Mouse (Mus musculus) ES-Bruce4 (cell line): ENCODE measurements around the gene Dnajc6. TPM values are rescaled to one million over a fixed set of nuclear protein-coding genes. Genes with fewer than 3 reads are reported as not detected.

ENCODE experiments used
- H3K27ac ChIP-seq: 2 replicates; pipeline ENCODE4 v1.5.1; 2012; ENCODE audit warnings: low read length, inconsistent platforms; ENCODE audit not compliant: insufficient read depth
- H3K27me3 ChIP-seq: 2 replicates; pipeline ENCODE4 v1.6.1; 2012; ENCODE audit warnings: mild to moderate bottlenecking, low read length, inconsistent platforms; ENCODE audit not compliant: control insufficient read depth, poor library complexity, insufficient read depth, severe bottlenecking
- H3K36me3 ChIP-seq: 2 replicates; pipeline ENCODE4 v1.6.1; 2012; ENCODE audit warnings: inconsistent platforms, mild to moderate bottlenecking, low read length, moderate library complexity; ENCODE audit not compliant: control insufficient read depth, poor library complexity, insufficient read depth, severe bottlenecking
- H3K4me1 ChIP-seq: one replicate; pipeline ENCODE4 v1.8.1; 2011; ENCODE audit warnings: low read length; ENCODE audit not compliant: control insufficient read depth, insufficient read depth
- H3K4me3 ChIP-seq: 2 replicates; pipeline ENCODE4 v1.5.1; 2011; ENCODE audit warnings: low read depth, mild to moderate bottlenecking, low read length
- H3K9ac ChIP-seq: 2 replicates; pipeline ENCODE4 v1.6.1; 2012; ENCODE audit warnings: low read depth, mild to moderate bottlenecking, inconsistent platforms; ENCODE audit not compliant: poor library complexity, severe bottlenecking
- H3K9me3 ChIP-seq: replicated peaks from 2 replicates; pipeline ENCODE4 v1.6.1; 2012; ENCODE audit warnings: mild to moderate bottlenecking, low read length, inconsistent platforms; ENCODE audit not compliant: control insufficient read depth, poor library complexity, insufficient read depth, severe bottlenecking
- CTCF ChIP-seq: IDR thresholded peaks from one replicate; pipeline ENCODE4 v1.8.1; 2011; ENCODE audit warnings: low read depth, low read length
- EP300 ChIP-seq: IDR thresholded peaks from 2 replicates; pipeline ENCODE4 v1.6.1; 2011; ENCODE audit warnings: low read depth, low read length; ENCODE audit not compliant: insufficient read depth
- POLR2A ChIP-seq: IDR thresholded peaks from one replicate; pipeline ENCODE4 v1.8.1; 2011; ENCODE audit warnings: low read length; ENCODE audit not compliant: insufficient read depth
- polyA plus RNA-seq: library from polyadenylated mRNA; stranded (reverse); fragments of >200 nt; gene quantifications from 2 replicates; pipeline ENCODE4 v1.2.4, GENCODE M21; 2011; ENCODE audit warnings: low read depth; ENCODE audit not compliant: missing spikeins, insufficient read depth, insufficient read length

Gene Dnajc6
- polyA plus RNA-seq, 1 experiment = 15.5 TPM

GRCm38 (mm10) chr4:101457176-101457575 lies 39.3 kb upstream of the Dnajc6 start:
- Histone ChIP-seq H3K9ac (no peak overlapping the region), H3K9me3 (no peaks in the 10 kb centered on the region), H3K4me3 (no peak overlapping the region), H3K27ac (no peak overlapping the region), H3K27me3 (no peaks in the 10 kb centered on the region), H3K36me3 (peaks cover 3% of the 10 kb centered on the region; the same call in 1 of the 2 replicates), H3K4me1 (no peaks in the 10 kb centered on the region)
- TF ChIP-seq POLR2A (no peak), EP300 (no peak), CTCF (no peak)

- H3K4me1 ChIP-seq = no peaks in the 10 kb centered on the region
- no peak overlapping the region for H3K9ac ChIP-seq
- H3K4me3 ChIP-seq = no peak overlapping the region
- H3K36me3 ChIP-seq = peaks cover 13% of the 10 kb centered on the region
- no peaks in the 10 kb centered on the region for H3K27me3 ChIP-seq
- TF ChIP-seq CTCF (peak; percentile 51), EP300 (no peak)
- no peak overlapping the region for H3K27ac ChIP-seq
- H3K9me3 ChIP-seq = no peaks in the 10 kb centered on the region
These were observed 38.1 kb upstream of the Dnajc6 start for GRCm38 (mm10) chr4:101458341-101458740.

- no peaks in the 10 kb centered on the region for H3K27me3 ChIP-seq
- no peak overlapping the region for H3K27ac ChIP-seq
- H3K9ac ChIP-seq = no peak overlapping the region
- TF ChIP-seq POLR2A (no peak), EP300 (no peak), CTCF (no peak)
- no peak overlapping the region for H3K4me3 ChIP-seq
- H3K4me1 ChIP-seq = no peaks in the 10 kb centered on the region
- peaks cover 13% of the 10 kb centered on the region for H3K36me3 ChIP-seq
- H3K9me3 ChIP-seq = no peaks in the 10 kb centered on the region
These were observed 37.1 kb upstream of the Dnajc6 start for GRCm38 (mm10) chr4:101459358-101459757.

- no peak overlapping the region for H3K4me3 ChIP-seq
- no peaks in the 10 kb centered on the region for H3K9me3 ChIP-seq
- no peaks in the 10 kb centered on the region for H3K4me1 ChIP-seq
- no peak overlapping the region for H3K27ac ChIP-seq
- TF ChIP-seq EP300 (no peak), CTCF (no peak), POLR2A (no peak)
- H3K27me3 ChIP-seq = no peaks in the 10 kb centered on the region
- H3K9ac ChIP-seq = no peak overlapping the region
- H3K36me3 ChIP-seq = peaks cover 16% of the 10 kb centered on the region
These were observed 36.3 kb upstream of the Dnajc6 start for GRCm38 (mm10) chr4:101460114-101460513.

- H3K9ac ChIP-seq = no peak overlapping the region
- no peak for TF ChIP-seq POLR2A
- TF ChIP-seq EP300 = no peak
- TF ChIP-seq CTCF = no peak
- H3K4me1 ChIP-seq = no peaks in the 10 kb centered on the region
- no peak overlapping the region for H3K27ac ChIP-seq
- H3K36me3 ChIP-seq = peaks cover 16% of the 10 kb centered on the region
- H3K9me3 ChIP-seq = no peaks in the 10 kb centered on the region
- no peaks in the 10 kb centered on the region for H3K27me3 ChIP-seq
- no peak overlapping the region for H3K4me3 ChIP-seq
These were observed 34.4 kb upstream of the Dnajc6 start for GRCm38 (mm10) chr4:101462065-101462464.

- no peak overlapping the region for H3K9ac ChIP-seq
- H3K27ac ChIP-seq = no peak overlapping the region
- H3K4me3 ChIP-seq = no peak overlapping the region
- TF ChIP-seq POLR2A = no peak
- no peak for TF ChIP-seq CTCF
- TF ChIP-seq EP300 = no peak
- H3K9me3 ChIP-seq = no peaks in the 10 kb centered on the region
- H3K36me3 ChIP-seq = peaks cover 13% of the 10 kb centered on the region
- no peaks in the 10 kb centered on the region for H3K27me3 ChIP-seq
- H3K4me1 ChIP-seq = no peaks in the 10 kb centered on the region
These were observed 30.2 kb upstream of the Dnajc6 start for GRCm38 (mm10) chr4:101466264-101466663.
